Mouse (Mus musculus): ENCODE results near the gene 1700123L14Rik. TPM values are rescaled to one million over a fixed set of nuclear protein-coding genes. Genes with fewer than 3 reads are reported as not detected.

1700123L14Rik gene
- polyA plus RNA-seq, 1 experiment from 2014 or later: not detected

Other genes starting within 250 kb of the 1700123L14Rik start
- gene Fam19a1, start 53.1 kb downstream of the 1700123L14Rik start, polyA plus RNA-seq (2015; fragmentation: Nextera tagmentation; extraction: Ambion mirVana): 0.61 and 0.64 TPM in 2 replicates